Mouse (Mus musculus) ES-E14 (cell line): ENCODE data around the gene Acaca. TPM values are rescaled to one million over a fixed set of nuclear protein-coding genes. Genes with fewer than 3 reads are reported as not detected.

Experiments
- DNase-seq: peaks from one replicate; pipeline ENCODE4 v3.0.0-alpha.2; 2013; ENCODE audit warnings: low read depth, low spot score
- H3K27ac ChIP-seq: 2 replicates; pipeline ENCODE4 v1.5.1; 2012; ENCODE audit warnings: low read depth, mild to moderate bottlenecking, low read length, moderate library complexity, mixed read lengths; ENCODE audit not compliant: poor library complexity, insufficient read depth, severe bottlenecking
- H3K36me3 ChIP-seq: 2 replicates; pipeline ENCODE4 v1.6.1; 2012; ENCODE audit warnings: mild to moderate bottlenecking, low read length, moderate library complexity, mixed read lengths; ENCODE audit not compliant: control insufficient read depth, poor library complexity, insufficient read depth, severe bottlenecking
- H3K4me1 ChIP-seq, 2 experiments: fragments of 150-350 bp in 1 of 2; sonication (generic) in 1 of 2; 2 replicates each; pipeline ENCODE4 v1.6.1; 2012; ENCODE audit warnings: low read length in 2 of 2, mild to moderate bottlenecking in 1 of 2, mixed read lengths in 1 of 2; ENCODE audit not compliant: control insufficient read depth in 2 of 2, insufficient read depth in 2 of 2, poor library complexity in 1 of 2
- H3K4me3 ChIP-seq, 2 experiments: fragments of 150-350 bp in 1 of 2; sonication (generic) in 1 of 2; 2 replicates each; pipeline ENCODE4 v1.5.1; 2012; ENCODE audit warnings: low read length in 2 of 2, low read depth in 1 of 2, mild to moderate bottlenecking in 1 of 2, mixed read lengths in 1 of 2; ENCODE audit not compliant: insufficient read depth in 1 of 2, poor library complexity in 1 of 2, severe bottlenecking in 1 of 2
- H3K9ac ChIP-seq: 2 replicates; pipeline ENCODE4 v1.6.1; 2012; ENCODE audit warnings: low read depth, mild to moderate bottlenecking, low read length, mixed read lengths; ENCODE audit not compliant: poor library complexity, insufficient read depth, severe bottlenecking
- H3K9me3 ChIP-seq: fragments of 150-350 bp; sonication (generic); 2 replicates; pipeline ENCODE4 v1.6.1; 2012; ENCODE audit warnings: low read depth, mild to moderate bottlenecking, low read length; ENCODE audit not compliant: control insufficient read depth, insufficient read depth
- CHD2 ChIP-seq: IDR thresholded peaks from 2 replicates; pipeline ENCODE4 v1.6.1; 2014; ENCODE audit warnings: mild to moderate bottlenecking, low read depth, low read length, inconsistent platforms
- HCFC1 ChIP-seq: IDR thresholded peaks from 2 replicates; pipeline ENCODE4 v1.6.1; 2012; ENCODE audit warnings: low read length, inconsistent platforms, borderline replicate concordance; ENCODE audit not compliant: insufficient read depth
- MAFK ChIP-seq: IDR thresholded peaks from 2 replicates; pipeline ENCODE4 v1.6.1; 2014; ENCODE audit warnings: mild to moderate bottlenecking, low read depth, low read length, inconsistent platforms; ENCODE audit not compliant: insufficient read depth
- ZC3H11A ChIP-seq: IDR thresholded peaks from 2 replicates; pipeline ENCODE4 v1.6.1; 2012; ENCODE audit warnings: low read depth, mild to moderate bottlenecking, inconsistent platforms, low read length, borderline replicate concordance
- ZNF384 ChIP-seq: IDR thresholded peaks from 2 replicates; pipeline ENCODE4 v1.6.1; 2012; ENCODE audit warnings: low read depth, low read length, inconsistent platforms
- in situ Hi-C, 2 experiments: fragments of 600-800 bp; cut with MboI; formaldehyde crosslinking; loops; one replicate each; pipeline ENCODE4 v1.15.1; 2025; ENCODE audit warnings: low sequenced_read_pairs in 2 of 2, inconsistent platforms in 1 of 2; ENCODE audit not compliant: unreplicated experiment in 2 of 2
- total RNA-seq: library from RNA; depleted of rRNA; stranded (reverse); fragments of 300-350 nt; gene quantifications from 2 replicates; pipeline ENCODE4 v1.2.3, GENCODE M21; 2012

The Acaca gene
- total RNA-seq, 1 experiment = 68.0 TPM

DNA sequence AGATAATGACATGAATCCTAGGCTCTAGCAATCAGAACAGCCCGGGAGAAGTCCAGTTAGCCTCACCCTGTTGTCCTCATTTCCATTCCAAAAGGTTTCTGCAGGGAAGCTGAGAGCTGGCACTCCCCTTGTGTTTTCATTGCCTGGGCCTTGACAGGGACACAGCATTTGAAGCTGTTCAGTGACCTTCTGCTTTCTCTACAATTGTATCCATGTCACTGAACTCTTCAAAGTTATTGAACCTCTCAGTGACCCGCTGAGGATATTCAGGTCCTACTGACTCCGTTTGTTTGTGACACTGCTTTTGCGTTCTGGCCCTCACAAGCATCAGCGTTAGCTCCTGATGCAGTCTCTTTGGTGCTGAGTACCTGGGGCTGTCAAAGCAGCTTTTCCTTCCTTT is 147.5 kb downstream of the Acaca start:
- TF ChIP-seq HCFC1 (no peak), ZNF384 (no peak), MAFK (no peak), ZC3H11A (no peak), CHD2 (no peak)
- Histone ChIP-seq H3K4me3 (no peak overlapping the region), H3K9ac (no peak overlapping the region), H3K27ac (peak overlapping the region; percentile 3; the same call in 1 of the 2 replicates), H3K9me3 (no peaks in the 10 kb centered on the region), H3K36me3 (peaks cover 3% of the 10 kb centered on the region; the same call in 1 of the 2 replicates), H3K4me1 (peaks cover 2 to 8% of the 10 kb centered on the region in 2 experiments; a peak in 3 of 4 replicates)
- peak; percentile 39 for DNase-seq
- in situ Hi-C loops = no loop called here

DNA sequence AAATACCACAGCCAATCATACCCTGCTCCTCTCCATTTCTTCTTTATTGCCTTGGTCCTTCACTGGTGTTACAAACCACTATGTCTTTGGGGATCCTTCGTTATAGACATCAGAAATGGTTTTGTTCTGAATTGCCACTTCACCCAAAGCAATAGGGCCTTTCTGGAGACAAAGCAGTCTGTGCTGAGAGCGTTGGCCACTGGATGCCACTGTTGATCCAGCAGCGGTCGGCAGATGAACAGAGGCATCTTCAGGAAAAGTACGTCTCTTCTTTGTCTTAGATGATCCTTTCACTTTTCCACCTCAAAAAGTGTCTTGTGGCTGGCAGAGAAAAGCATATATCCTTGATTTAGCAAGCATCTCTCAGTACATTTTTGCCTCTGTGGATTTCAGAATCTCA is 151.8 kb downstream of the Acaca start:
- in situ Hi-C loops = no loop called here
- Histone ChIP-seq H3K4me3 (no peak overlapping the region), H3K9me3 (no peaks in the 10 kb centered on the region), H3K27ac (no peak overlapping the region), H3K4me1 (peaks cover 6 to 11% of the 10 kb centered on the region in 2 experiments), H3K36me3 (no peaks in the 10 kb centered on the region), H3K9ac (no peak overlapping the region)
- DNase-seq = no peak
- no peak for TF ChIP-seq CHD2
- TF ChIP-seq ZNF384 = no peak
- TF ChIP-seq MAFK = no peak
- no peak for TF ChIP-seq ZC3H11A
- no peak for TF ChIP-seq HCFC1

DNA sequence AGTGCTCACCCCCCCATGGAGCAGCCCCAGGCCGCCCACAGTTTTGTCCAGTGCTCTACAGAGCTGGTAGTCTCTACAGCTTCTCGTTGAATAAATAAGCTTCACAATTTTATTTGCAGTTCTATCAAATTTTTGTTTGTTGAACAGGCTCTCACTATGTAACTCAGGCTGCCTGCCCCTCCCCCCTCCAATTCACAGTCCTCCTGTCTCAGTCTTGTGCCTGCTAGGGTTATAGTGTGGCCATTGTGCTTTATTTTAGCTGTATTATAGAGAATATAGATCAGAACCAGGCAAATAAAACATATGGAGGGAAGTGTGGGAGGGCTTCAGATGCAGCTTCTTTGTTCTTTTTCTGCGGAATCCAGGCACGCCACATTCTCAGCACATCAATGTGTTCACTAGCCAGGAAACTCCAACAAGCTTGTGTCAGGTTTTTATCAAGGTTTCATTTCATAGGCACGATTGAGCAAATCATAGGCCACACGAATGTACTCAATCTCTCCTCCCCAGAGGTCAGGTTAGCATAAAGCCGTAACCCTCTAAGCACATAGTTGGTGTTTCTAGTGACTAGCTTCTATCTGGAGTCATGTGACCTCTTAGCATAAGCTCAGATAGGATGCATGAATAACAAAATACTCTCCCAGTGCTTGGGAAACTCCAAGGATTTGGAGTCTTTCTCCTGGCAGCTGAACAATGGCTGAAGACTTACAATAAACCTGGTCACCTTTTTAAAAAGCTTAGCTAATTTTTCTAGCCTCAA is 153.7 kb downstream of the Acaca start:
- Histone ChIP-seq H3K27ac (no peak overlapping the region), H3K9me3 (no peaks in the 10 kb centered on the region), H3K9ac (no peak overlapping the region), H3K4me1 (peaks cover 3 to 5% of the 10 kb centered on the region in 2 experiments; a peak in 3 of 4 replicates), H3K36me3 (no peaks in the 10 kb centered on the region), H3K4me3 (no peak overlapping the region)
- DNase-seq = no peak
- TF ChIP-seq ZC3H11A (no peak), CHD2 (no peak), MAFK (no peak), HCFC1 (no peak), ZNF384 (no peak)
- in situ Hi-C loops = no loop called here

GRCm38 (mm10) chr11:84290781-84291180 is 161.3 kb downstream of the Acaca start:
- H3K4me1 ChIP-seq = no peaks in the 10 kb centered on the region
- DNase-seq = no peak
- TF ChIP-seq ZC3H11A (no peak), MAFK (no peak), ZNF384 (no peak), CHD2 (no peak), HCFC1 (no peak)
- no peaks in the 10 kb centered on the region for H3K9me3 ChIP-seq
- no peak overlapping the region for H3K9ac ChIP-seq
- H3K36me3 ChIP-seq = no peaks in the 10 kb centered on the region
- in situ Hi-C loops = no loop called here
- H3K4me3 ChIP-seq = no peak overlapping the region
- H3K27ac ChIP-seq = no peak overlapping the region
